Mouse (Mus musculus): Measurements from ENCODE around the gene Exoc3l.

The Exoc3l gene

GRCm38 (mm10) chr8:105268342-105269074 is 27.4 kb downstream of the Exoc3l start:
- peak; percentile 76 for DNase-seq (ENCODE audit: low read depth, low spot score)

GRCm38 (mm10) chr8:105266775-105267174 is 29.1 kb downstream of the Exoc3l start:
- DNase-seq (ENCODE audit: low read depth, low spot score) = no peak

GRCm38 (mm10) chr8:105265128-105265527 is 30.8 kb downstream of the Exoc3l start:
- no peak for DNase-seq (ENCODE audit: low read depth, low spot score)

GRCm38 (mm10) chr8:105264024-105264982 is 31.6 kb downstream of the Exoc3l start, which contains the start of the genes Tradd and Fbxl8:
Gene Tradd (minus strand): TSS chr8:105264609.
Gene Fbxl8 (plus strand): TSS chr8:105264648.
- no peak for DNase-seq (ENCODE audit: low read depth, low spot score)

GRCm38 (mm10) chr8:105263244-105263912 is 32.5 kb downstream of the Exoc3l start:
- no peak for DNase-seq (ENCODE audit: low read depth, low spot score)

GRCm38 (mm10) chr8:105261326-105261980 is 34.4 kb downstream of the Exoc3l start:
- DNase-seq (ENCODE audit: low read depth, low spot score) = no peak

- DNase-seq (ENCODE audit: low read depth, low spot score) = no peak
Measured at GRCm38 (mm10) chr8:105260371-105261099, 35.4 kb downstream of the Exoc3l start.

GRCm38 (mm10) chr8:105259721-105260320 is 36.1 kb downstream of the Exoc3l start:
- peak; percentile 78 for DNase-seq (ENCODE audit: low read depth, low spot score)

GRCm38 (mm10) chr8:105258911-105259720 is 36.8 kb downstream of the Exoc3l start:
- no peak for DNase-seq (ENCODE audit: low read depth, low spot score)

GRCm38 (mm10) chr8:105257318-105258114 is 38.4 kb downstream of the Exoc3l start:
- DNase-seq (ENCODE audit: low read depth, low spot score) = no peak

GRCm38 (mm10) chr8:105254966-105255350 is 40.9 kb downstream of the Exoc3l start, which contains the start of gene B3gnt9:
Gene B3gnt9 (minus strand): TSS chr8:105255153.
- no peak for DNase-seq (ENCODE audit: low read depth, low spot score)

GRCm38 (mm10) chr8:105254152-105254965 is 41.5 kb downstream of the Exoc3l start:
- peak; percentile 86 for DNase-seq (ENCODE audit: low read depth, low spot score)

- no peak for DNase-seq (ENCODE audit: low read depth, low spot score)
Measured at GRCm38 (mm10) chr8:105253766-105254151, 42.1 kb downstream of the Exoc3l start.

- DNase-seq (ENCODE audit: low read depth, low spot score) = no peak
Measured at GRCm38 (mm10) chr8:105252680-105253537, 43.0 kb downstream of the Exoc3l start.

GRCm38 (mm10) chr8:105251954-105252353 is 43.9 kb downstream of the Exoc3l start:
- DNase-seq (ENCODE audit: low read depth, low spot score) = no peak

GRCm38 (mm10) chr8:105241016-105241415 is 54.9 kb downstream of the Exoc3l start:
- no peak for DNase-seq (ENCODE audit: low read depth, low spot score)
